Mouse (Mus musculus): ENCODE measurements around the gene Rita1.

Rita1 gene

DNA sequence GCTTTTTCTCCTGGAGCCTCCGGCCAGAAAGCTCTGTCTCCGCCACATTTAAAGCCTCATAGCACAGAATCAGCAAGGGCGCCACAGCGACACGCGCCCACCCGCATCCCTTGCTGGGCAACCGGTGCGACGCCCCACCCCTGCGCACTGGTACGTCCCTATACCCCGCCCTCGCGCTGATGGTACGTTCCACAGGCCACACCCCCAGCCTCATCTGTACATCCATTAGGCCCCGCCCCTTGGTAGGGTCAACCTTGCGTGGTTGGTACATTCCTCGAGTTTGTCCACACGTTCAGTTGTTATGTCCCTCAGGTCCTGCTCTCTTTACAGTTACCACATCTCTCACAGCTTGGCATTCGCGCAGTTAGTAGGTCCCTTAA lies at the start of gene Rita1, which contains the start of gene Ddx54:
Gene Rita1, minus strand, starts transcription at position 148 of the 380 bp plus-strand sequence.
Gene Ddx54, plus strand, starts transcription at position 298 of the 380 bp plus-strand sequence.
- DNase-seq = peak; percentile 99

DNA sequence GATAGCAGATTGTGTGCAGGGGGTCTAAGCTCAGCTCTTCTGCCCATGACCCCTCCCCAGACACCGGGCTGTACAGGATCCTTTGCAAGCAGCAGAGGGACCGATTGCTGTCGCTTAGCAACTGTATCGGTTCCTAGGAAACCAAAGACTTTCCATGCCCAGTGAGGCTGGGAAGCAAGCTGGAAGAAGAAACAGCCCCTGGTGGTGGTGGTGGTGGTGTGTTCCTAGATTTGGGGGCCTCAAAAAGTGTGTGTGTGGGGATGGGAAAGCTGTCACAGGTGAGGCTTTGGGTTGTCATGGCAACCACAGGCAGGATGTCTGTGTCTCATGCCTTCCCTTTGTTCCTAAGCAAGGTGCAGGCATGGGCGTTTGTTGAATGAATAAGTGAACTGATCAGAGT lies 48.4 kb upstream of the Rita1 start:
- DNase-seq = peak; percentile 76

DNA sequence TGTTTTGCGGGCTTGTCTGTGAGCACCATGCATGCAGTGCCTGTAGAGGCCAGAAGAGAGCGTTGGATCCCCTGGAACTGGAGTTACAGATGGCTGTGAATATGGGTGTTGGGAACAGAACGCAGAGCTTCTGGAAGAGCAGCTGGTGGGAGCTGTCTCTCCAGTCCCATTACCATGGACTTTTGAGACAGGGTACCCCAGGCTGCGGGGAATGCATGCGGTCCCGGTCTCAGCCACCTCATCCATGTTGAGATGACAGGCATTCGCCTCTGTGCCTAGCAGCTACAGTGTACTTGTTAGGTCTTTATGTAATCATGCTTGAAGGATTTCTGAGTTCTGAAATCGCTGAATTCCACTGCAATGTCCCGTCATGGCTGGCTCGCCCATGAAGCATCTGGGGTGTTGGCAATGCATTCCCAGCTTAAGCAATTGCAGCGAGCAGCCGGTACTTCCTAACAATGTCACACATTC lies 43.9 kb upstream of the Rita1 start:
- peak; percentile 87 for DNase-seq

DNA sequence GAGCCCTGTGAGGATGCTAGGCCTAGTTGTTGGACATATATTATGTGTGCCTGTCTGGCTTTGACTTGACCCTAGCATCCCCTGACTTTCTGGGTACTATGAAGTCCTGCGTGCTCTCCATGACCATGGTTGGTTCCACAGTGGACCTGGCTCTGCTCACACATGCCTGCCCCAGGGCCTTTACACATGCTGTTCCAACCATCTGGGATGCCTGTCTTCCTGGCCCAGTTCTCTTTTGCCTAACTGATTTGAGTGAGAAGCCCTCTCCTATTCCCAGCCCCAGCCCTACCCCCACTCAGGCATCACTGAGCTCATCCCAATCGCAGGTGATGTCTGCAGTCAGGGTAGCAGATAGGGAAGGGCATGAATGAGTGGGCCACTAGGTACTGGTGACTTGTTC lies 41.5 kb upstream of the Rita1 start:
- DNase-seq = no peak

DNA sequence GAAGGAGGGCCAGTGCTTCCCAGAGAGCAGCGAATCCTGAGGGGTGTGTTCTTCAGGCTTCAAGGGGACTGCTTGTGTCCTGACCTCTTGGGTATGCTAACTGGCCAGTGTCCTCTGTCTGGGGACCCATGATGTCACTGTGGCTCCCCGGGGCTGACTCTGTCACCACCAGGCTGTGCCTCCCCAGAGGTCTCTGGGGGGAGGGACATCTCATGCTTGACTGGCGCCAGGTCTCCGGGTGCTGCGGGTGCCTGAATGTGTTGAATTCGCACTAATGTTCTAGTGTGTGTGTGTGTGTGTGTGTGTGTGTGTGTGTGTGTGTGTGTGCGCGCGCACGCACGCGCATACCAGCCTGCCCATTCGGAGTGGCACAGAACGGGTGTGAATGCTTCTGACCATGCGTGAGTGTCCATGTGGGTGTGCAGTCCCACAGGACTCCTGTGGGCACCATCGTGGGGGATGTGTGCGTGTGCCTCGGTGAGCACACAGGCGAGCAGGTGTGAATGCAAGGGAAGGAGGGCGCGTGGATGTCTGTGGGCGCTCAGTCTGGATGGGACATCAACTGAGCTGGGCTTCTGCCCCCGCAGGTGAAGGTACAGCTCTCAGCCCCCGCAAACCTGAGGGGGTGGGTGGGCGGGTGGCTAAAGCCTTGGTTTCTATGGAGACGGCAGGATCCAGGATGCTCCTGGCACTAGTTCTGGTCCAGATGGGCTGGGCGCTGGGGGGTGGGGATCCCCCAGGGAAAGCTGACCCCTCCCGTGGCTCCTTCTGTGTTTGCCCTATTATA lies 40.7 kb upstream of the Rita1 start:
- DNase-seq = peak; percentile 70

DNA sequence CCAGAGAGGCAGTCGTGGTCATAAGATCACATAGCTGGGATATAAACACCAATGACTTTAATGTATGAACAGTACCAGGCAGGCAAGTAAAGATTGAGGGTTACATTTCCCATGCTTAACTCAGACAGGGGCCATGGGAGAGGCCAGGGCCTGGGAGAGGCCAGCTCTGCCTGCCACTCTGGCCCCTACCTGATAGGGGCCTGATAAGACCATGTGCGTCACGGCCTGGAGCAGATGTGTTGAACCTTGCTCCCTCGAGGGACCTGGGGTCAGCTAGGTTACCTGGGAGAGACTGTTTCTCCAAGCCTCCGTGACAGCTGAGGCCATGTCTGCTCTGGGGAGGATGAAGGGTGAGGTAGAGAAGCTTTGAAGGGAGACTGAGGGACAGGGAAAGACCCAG lies 38.8 kb upstream of the Rita1 start:
- no peak for DNase-seq

DNA sequence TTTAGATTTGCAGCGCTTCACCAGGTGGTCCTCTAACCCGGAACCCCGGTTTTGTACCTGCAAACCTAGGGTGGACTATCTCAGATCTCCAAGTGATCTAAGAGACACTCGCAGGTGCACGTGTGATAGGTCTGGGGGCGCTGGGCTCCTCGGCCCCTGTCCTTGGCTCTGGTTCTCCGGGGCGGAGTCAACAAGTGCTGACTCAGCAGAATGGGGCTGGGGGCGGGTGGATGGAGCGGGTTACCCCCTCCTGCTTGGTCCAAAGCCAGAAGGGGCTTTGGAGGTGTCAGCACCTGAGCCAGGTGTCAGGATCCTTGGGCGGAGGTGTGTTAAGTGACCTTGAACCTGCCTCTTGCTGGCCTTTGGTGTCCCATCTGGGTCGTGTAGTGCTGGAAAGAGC lies 37.5 kb upstream of the Rita1 start:
- DNase-seq = no peak

DNA sequence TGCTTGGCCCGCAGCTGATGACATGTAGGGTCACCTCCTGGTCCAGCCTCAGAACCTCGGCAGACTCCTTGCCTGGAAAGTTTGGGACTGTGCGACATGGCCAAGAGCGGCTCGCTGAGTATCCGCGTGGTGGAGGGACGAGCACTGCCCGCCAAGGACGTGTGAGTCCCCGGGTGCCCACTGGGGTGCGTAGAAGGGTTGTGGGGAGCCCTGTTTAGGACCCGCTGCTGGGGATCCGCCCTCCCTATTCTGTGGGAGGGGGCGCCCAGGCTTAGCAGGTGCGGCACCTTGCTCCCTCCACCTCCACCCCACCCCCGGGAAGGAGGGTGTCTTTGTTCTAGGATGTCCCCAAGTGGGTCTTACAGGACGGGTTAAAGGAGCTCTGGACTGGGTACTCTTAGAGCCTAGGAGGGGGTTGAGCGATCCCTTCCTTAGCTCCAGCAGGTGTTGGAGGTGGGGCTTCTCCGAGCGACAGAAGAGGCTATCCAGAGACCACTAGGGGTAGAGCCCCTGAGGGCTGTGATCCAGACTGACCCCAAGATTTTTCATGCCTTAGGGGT lies 37.1 kb upstream of the Rita1 start:
- DNase-seq = no peak

DNA sequence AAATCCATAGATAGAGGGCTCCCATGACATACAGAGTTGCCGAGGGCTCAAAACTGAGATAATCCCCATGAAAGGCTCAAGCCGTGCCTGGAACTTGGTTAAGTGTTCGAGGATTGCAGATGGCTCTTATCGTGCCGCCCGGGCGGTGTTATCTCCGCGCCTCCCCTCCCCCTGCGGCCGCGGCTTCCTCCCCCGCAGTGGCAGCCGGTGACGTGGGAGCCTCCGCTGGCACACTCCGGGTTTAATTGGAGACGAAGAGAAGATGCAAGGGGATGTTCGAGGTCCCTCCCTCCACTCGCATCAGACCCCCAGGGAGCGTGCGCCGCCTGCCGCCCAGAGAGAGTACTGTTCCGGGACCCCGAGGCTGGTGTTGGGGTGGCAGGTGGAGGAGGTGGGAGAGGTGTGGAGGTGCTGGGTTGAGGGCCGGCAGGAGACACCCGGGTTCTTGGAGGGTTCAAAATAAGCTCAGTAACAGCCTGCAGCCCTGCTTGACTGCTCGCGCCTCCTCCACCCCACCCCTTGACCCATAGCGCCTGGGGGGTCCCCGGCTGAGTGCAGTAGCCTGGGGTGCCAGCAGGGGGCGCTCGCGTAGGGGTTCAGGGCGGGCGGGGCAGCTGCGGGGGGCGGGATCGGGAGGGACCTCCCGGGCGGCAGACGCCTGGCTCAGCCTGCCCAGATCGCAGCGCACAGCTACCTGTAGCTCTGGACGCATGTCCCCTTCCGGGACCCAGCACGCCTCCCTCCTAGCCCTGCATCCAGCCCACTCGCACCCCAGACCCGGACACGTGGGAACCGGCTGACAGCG lies 36.4 kb upstream of the Rita1 start, which contains the start of gene Rasal1:
Gene Rasal1, plus strand, starts transcription at position 244 of the 805 bp plus-strand sequence.
- DNase-seq = peak; percentile 88

DNA sequence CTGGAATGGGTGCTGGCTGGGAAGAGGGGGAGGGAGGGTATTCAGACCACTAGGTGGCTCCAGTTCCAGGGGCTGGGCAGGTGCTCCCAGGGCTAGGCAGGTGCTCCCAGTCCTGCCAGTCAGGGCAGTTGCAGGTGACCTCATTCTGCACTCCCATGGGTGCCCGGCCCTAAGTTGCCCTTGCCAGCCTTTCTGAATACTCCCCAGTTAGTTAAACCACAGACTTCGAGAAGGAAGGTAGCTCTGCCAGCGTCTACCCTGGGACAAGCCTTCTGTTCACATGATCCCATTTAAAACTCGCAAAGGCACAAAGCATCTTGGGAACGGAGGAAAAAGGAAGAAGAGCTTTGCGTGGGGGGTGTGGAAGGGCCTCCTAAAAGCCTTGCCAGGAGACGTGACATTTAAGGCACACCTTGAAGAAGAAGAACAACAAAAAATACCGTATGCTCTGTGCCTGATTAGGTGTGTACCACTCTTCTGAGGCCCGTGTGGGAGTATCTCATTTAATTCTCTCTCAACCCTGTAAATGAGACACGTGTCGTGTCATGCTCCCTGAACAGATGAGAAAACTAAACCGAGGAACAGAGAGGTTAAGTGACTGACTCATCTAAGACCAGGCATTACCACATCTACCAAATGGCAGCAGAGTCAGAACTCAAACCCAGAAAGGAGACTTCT lies 35.6 kb upstream of the Rita1 start:
- DNase-seq = peak; percentile 61

DNA sequence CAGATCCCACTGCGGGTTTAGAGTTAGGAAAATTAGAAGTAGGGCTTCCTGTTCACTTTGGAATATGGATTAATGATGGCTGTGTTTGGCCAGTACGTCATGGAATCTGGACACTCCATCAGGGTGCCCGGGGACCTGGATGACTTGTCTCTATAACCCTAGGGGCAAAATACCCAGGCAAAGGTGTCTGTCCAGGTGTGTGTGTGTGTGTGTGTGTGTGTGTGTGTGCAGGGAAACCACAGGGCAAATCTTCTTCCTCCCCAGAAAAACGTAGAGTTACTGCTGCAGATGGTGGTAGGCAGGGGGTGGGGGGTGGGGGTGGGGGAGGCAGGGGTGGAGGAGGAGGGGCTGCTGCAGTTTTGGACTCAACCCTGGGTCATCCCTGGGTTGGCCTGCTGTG lies 35.0 kb upstream of the Rita1 start:
- no peak for DNase-seq

DNA sequence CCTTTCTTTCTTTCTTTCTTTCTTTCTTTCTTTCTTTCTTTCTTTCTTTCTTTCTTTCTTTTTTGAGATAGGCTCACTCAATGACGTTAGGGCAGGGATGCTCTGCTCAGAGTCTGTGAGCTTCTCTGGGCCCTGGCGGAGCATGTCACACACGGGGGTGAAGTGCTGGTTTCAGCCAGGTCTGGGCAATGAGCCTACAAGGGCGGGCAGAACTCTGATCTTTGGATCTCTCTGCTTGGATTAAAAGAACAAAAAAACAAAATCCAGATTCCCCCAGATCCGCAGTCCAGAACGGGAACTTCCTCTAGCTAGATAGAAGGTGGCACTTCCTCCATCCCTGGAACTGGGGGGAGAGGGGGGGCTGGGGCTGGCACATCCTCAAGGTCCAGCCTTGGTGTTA lies 33.5 kb upstream of the Rita1 start:
- DNase-seq = no peak

DNA sequence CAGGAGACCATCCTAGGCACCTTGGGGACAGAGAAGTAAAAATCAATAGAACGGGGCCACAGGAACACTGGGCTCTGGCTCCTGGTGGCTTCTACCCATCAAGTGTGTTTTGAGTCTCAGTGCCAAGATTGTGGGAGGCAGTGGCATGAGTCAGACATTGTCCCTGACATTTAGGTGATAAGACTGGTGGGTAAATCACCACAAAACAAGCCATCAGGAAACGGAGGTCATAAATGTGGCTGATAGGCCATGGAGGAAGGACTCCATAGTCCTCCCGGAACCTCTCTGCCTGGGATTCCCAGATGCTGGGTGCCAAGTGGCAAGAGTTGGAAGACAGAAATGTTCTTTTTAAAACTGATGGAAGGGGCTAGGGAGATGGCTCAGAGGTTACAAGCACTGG lies 31.8 kb upstream of the Rita1 start:
- no peak for DNase-seq

DNA sequence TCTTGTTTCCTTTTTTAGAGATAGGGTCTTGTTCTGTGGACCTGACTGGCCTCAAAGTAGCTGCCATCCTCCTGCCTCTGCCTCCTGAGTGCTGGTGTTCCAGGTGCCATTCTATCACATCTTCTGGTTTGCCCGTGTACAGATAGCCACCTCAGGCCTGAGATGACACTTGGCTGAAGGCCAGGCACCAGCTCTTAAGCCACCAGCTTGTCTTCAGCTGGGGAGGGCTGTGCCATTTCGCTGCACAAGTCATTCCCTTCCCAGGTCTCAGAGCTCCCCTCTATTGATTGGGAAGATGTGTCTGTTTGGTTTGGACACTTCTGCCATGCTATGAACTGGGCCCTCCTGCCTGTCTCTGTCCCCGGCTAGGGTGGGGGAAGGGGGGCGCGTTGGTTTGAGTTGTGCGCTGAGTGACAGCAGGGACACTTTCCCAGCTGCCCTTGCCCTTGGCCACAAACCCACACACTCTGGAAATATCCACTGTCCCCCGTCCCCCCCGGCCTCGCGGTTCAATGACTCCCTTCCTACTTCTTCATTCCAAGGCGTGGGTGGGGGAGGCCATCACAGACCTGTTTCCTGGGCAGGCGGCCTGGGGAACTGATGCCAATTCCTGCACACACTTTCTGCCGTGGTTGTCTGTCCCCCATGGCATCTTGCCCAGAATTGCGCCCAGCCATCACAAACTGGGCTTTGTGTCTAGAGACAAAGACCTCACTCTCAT lies 31.1 kb upstream of the Rita1 start:
- DNase-seq = peak; percentile 77

DNA sequence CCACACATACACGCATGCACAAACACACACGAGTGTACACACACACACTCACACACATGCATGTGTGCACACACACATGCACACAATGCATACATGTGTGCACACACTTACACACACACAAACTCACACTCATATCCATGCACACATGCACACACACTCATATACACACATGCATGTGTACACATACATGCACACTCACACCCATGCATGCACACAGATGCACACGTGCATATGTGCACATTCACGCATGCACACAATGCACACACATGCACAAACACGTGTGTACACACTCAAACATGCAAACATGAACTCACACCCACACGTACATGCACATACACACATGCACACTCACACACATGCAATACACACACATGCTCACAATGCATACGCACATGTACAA lies 27.7 kb upstream of the Rita1 start:
- DNase-seq = no peak

DNA sequence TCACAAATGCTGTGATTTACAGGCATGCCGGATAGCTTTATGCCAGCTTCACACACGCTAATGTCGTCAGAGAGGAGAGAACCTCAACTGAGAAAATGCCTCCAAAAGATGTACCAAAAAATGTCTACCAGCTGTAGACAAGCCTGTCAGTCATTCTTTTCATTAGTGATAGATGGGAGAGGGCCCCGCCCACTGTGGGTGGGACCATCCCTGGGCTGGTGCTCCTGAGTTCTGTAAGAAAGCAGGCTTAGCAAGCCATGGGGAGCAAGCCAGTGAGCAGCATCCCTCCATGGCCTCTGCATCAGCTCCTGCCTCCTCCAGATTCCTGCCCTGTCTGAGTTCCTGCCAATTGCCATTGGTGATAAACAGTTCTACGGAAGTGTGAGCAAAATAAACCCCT lies 23.2 kb upstream of the Rita1 start:
- no peak for DNase-seq

DNA sequence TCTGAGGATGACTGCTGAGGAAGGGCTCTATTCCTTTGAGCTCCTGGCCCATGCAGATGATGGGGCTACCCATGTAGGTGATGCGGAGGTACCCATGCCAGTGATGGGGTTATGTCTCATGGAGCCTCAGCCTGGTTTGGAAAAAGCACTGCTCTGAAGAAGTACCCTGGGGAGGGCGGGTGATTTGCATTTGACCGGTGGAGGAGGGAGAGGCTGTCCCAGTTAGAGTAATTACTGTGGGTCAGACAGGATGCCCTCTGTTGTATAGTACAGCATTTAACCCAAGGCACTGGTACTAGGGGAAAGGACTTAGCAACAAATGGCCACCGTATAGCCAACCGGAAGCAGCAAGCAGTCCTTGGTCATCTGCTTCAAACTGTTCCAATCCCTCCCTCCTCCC lies 22.5 kb upstream of the Rita1 start:
- no peak for DNase-seq

DNA sequence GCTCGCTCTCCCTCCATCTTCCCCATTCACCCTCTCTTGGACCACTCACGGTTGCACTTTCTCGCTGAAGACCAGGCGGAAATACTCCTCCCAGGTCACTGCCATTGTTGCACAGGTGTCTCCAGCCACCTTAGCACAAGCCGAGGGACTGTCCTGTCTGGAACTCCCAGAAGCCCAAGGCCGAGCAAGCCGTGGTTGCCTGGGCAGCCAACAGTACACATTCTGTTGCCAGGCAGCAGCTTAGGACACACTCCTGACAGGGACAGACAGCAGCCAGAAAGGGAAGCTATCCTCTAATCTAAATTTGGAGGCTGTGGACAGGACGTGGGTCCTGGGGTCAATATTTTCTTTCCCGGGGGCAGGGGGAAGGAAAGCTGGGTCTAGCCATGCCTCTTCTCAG lies 21.7 kb upstream of the Rita1 start, which contains the start of gene Cfap73:
Gene Cfap73, minus strand, starts transcription at position 105 of the 400 bp plus-strand sequence.
- no peak for DNase-seq

DNA sequence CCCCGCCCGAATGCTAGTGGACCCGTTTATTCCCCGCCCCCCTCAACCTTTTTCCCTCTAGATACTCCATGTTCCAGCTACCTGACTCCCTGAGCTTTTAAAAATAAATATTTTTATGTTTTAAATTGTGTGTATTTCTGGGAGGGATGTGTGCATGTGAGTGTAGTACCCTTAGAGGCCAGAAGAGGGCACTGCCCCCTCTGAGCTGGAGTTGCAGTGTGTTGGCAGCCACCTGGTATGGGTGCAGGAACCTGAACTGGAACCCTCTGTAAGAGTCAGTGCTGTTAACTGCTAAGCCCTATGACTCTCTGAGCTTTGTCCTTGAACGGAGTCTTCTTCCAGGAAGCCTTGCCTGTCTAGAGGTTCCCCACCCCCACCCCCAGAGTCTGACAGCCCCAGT lies 19.5 kb upstream of the Rita1 start:
- no peak for DNase-seq

DNA sequence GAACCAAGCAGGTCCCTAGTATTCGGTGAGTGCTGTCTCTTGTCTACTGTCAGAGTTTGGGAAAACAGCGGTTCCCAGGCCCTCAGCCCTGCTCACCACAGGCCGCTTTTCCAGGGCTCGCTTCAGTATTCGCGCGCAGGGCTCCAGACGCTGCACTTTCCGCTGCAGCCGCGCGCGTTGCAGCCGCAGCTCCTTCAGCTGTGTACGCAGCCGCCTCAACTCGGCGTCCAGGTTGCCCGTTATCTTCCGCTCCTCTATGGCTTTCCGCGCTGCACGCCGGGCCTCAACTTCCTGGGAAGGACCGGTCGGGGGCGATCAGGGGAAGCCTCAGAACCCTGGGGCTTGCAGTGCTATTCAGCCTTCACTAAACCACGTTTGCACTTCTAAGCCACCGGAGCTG lies 18.7 kb upstream of the Rita1 start:
- DNase-seq = no peak

DNA sequence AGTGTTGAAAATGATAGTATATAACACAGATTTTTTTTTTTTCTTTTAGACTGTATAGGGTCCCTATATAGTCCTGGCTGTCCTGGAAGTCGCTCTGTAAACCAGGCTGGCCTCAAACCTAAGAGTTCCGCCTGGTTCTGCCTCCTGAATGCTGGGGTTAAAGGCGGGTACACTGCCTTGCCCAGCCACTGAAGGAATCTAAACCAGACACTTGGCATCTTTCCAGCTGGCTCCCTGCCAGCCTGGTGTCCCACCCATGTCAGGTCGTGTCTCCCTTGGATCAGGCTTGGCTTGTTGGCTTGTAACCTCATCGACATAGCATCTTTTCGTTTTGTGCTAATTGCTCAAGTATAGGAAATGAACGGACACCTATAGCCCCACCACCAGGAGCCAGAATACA lies 16.2 kb upstream of the Rita1 start:
- no peak for DNase-seq

Data from layer of hippocampus, adult 9-11 months (tissue).